ENCODE assay signal across 20 mouse cellular contexts in genomic region chr4:7237848-7238247, GRCm38 (mm10).
A peak's percentile ranks its signal among the peaks of the same experiment; 100 is the strongest.
DNase-seq lines count a peak whose midpoint lies in the region; ATAC-seq lines count a peak whose summit lies in the region.
"Had no signal": no experiment of that assay in that cellular context is flagged by ENCODE, and none has a peak within 500 bp of the region (broad histone marks: within the 10 kb centered on the region; RNA-seq: fewer than 3 reads in every experiment).

No protein-coding gene starts in this region.

- 85% methylated on average over 3 of the region's 3 CpGs for WGBS in forebrain, embryonic 13.5 days
- WGBS in forebrain, embryonic 16.5 days: 87% methylated on average over 3 of the region's 3 CpGs

- H3K36me3 ChIP-seq in forebrain, embryonic 13.5 days (ENCODE audit: poor library complexity, severe bottlenecking): peaks cover 12% of the 10 kb centered on the region; the same call in 1 of the 2 replicates
- no peaks in the 10 kb centered on the region for H3K36me3 ChIP-seq in forebrain, embryonic 16.5 days (ENCODE audit: control insufficient read depth, insufficient read depth)
- H3K36me3 ChIP-seq: embryonic facial prominence, embryonic 10.5 days; embryonic facial prominence, embryonic 12.5 days had no signal

- ATAC-seq in granulocyte monocyte progenitor cell, adult 5-6 weeks (replicated peaks; ENCODE audit: poor library complexity, severe bottlenecking): peak; percentile 50; the same call in 1 of the 2 replicates
- peak; percentile 73 for ATAC-seq in megakaryocyte progenitor cell, adult 5-6 weeks (replicated peaks; ENCODE audit: poor library complexity)
- ATAC-seq in forebrain, embryonic 13.5 days: no peak
- ATAC-seq in forebrain, embryonic 16.5 days: no peak
- ATAC-seq: activated CD4-positive, CD25-positive, alpha-beta regulatory T cell, adult 4 months; forebrain, embryonic 14.5 days; forebrain, postnatal 0 days; Patski had no signal

- H3K4me3 ChIP-seq in forebrain, embryonic 13.5 days: no peak overlapping the region
- H3K4me3 ChIP-seq in forebrain, embryonic 16.5 days (replicated peaks; ENCODE audit: low read length): no peak overlapping the region
- H3K4me3 ChIP-seq: embryonic facial prominence, embryonic 10.5 days; embryonic facial prominence, embryonic 12.5 days had no signal

- no peak overlapping the region for H3K4me2 ChIP-seq in forebrain, embryonic 13.5 days
- no peak overlapping the region for H3K4me2 ChIP-seq in forebrain, embryonic 16.5 days (ENCODE audit: low read length)
- H3K4me2 ChIP-seq: embryonic facial prominence, embryonic 12.5 days had no signal

- no peaks in the 10 kb centered on the region for H3K27me3 ChIP-seq in forebrain, embryonic 13.5 days
- no peaks in the 10 kb centered on the region for H3K27me3 ChIP-seq in forebrain, embryonic 16.5 days (replicated peaks; ENCODE audit: control insufficient read depth, insufficient read depth, low read length)
- H3K27me3 ChIP-seq: embryonic facial prominence, embryonic 12.5 days; Patski had no signal

- H3K9ac ChIP-seq in forebrain, embryonic 13.5 days: no peak overlapping the region
- no peak overlapping the region for H3K9ac ChIP-seq in forebrain, embryonic 16.5 days (replicated peaks; ENCODE audit: low read depth, low read length)
- H3K9ac ChIP-seq: embryonic facial prominence, embryonic 12.5 days; forebrain, postnatal 0 days had no signal

- peak; percentile 98 for DNase-seq in 416B (ENCODE audit: low read depth)
- DNase-seq in lung, postnatal 25 days (ENCODE audit: low spot score): no peak
- DNase-seq: adrenal gland, adult 8-10 months; adrenal gland, postnatal 14 days; adrenal gland, postnatal 36 days; cerebellum, adult 11-12 months; cerebellum, adult 2 months; cerebellum, adult 9-10 months; cerebellum, postnatal 10 days; cerebellum, postnatal 25 days; forebrain, postnatal 0 days had no signal

- H3K27ac ChIP-seq in forebrain, embryonic 13.5 days: no peak overlapping the region
- H3K27ac ChIP-seq in forebrain, embryonic 16.5 days (ENCODE audit: low read length): no peak overlapping the region
- H3K27ac ChIP-seq: embryonic facial prominence, embryonic 10.5 days; embryonic facial prominence, embryonic 12.5 days had no signal

- H3K4me1 ChIP-seq in forebrain, embryonic 13.5 days: no peaks in the 10 kb centered on the region
- no peaks in the 10 kb centered on the region for H3K4me1 ChIP-seq in forebrain, embryonic 16.5 days (replicated peaks; ENCODE audit: control insufficient read depth, insufficient read depth, low read length)
- H3K4me1 ChIP-seq: embryonic facial prominence, embryonic 10.5 days; embryonic facial prominence, embryonic 12.5 days had no signal

- H3K9me3 ChIP-seq in forebrain, embryonic 13.5 days (replicated peaks): peaks cover 36% of the 10 kb centered on the region
- peaks cover 22% of the 10 kb centered on the region for H3K9me3 ChIP-seq in forebrain, embryonic 16.5 days (ENCODE audit: control insufficient read depth, low read length)

Comparison
In these comparisons a context has a peak if more than half of its experiments do, and no peak if none do; other contexts are left out.
1. ATAC-seq: peak in granulocyte monocyte progenitor cell, adult 5-6 weeks (single experiment) and megakaryocyte progenitor cell, adult 5-6 weeks (single experiment); none in forebrain, embryonic 13.5 days (single experiment) and forebrain, embryonic 16.5 days (single experiment).